Mouse (Mus musculus) layer of hippocampus, postnatal 14 days (tissue): ENCODE data around the gene Rtp4. TPM values are rescaled to one million over a fixed set of nuclear protein-coding genes. Genes with fewer than 3 reads are reported as not detected.
A peak's percentile ranks its signal among the peaks of the same experiment; 100 is the strongest.

Experiments used
- DNase-seq, 2 experiments: peaks; one replicate each; pipeline ENCODE4 v3.0.0; 2021 to 2022; ENCODE audit warnings: low spot score in 2 of 2, mixed read lengths in 1 of 2
- long read RNA-seq, 2 experiments: library from polyadenylated mRNA; stranded (forward); transcript quantifications; one replicate each; pipeline ENCODE4 v2.0.0; 2021
- total RNA-seq, 2 experiments: library from RNA; stranded (reverse); gene quantifications; 2 replicates each; pipeline ENCODE4 v1.2.3; 2021

The Rtp4 gene
- total RNA-seq = 1 to 10 TPM in 1 of 2 experiments, under 1 TPM in 1; 0.69 to 1.4 TPM
- long read RNA-seq, experiment 1 = 0 reads
- long read RNA-seq, experiment 2 = 0 reads

DNA sequence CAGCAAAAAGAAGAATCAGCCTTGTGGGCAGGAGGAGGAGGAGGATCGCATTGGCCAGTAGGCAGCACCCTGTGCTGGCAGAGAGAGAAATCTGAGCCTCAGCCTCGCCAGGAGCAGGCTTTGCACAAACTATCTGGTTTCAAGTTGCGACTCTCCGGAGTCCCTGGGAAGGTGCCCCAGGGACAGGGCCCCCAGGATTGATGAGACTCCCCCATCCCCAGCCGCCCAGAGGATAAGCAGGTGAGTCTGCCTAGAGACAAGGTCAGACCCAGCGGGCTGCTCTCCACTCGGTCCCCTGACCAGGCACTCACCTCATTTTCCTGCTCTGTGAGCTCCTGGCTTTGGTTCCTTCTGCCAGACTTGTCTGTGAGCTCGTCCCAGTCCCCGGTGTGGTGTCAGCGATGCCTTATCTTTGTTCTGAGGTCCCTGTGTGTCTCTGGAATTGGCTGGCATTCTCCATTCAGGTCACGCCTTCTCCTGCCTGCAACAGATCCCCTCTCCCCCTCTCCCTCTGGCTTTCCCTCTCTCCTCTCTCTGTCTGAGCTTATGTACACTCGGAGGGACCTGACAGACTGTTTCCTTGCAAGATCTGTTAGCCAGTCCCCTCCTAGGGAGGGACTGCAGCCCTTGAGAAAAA, at the start of gene Rtp4, which contains the start of gene Masp1:
Rtp4 (plus strand) TSS at position 57 of the 637 bp plus-strand sequence.
Masp1 (minus strand) TSS at position 581 of the 637 bp plus-strand sequence.
- peak in 1 of 2 experiments; percentile 45 for DNase-seq

DNA sequence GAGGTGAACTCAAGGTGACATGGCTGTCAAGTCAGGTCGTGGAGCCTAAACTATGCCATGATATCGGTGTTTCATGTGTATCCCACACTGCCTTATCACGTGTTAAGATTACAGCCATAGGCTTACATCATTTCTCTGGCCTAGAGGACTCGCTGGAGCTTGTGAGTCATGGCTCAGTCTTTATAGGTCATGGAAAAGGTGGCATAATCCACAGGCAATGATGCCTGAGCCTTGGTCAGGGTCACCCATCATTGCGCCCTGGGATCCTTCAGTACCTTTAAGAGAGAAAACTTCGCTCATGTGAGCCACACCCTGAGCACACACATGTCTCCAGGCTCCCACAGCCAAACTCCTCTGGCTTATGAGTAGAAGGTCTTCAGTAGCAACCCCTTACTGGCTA, 48.5 kb upstream of the Rtp4 start:
- no peak for DNase-seq

DNA sequence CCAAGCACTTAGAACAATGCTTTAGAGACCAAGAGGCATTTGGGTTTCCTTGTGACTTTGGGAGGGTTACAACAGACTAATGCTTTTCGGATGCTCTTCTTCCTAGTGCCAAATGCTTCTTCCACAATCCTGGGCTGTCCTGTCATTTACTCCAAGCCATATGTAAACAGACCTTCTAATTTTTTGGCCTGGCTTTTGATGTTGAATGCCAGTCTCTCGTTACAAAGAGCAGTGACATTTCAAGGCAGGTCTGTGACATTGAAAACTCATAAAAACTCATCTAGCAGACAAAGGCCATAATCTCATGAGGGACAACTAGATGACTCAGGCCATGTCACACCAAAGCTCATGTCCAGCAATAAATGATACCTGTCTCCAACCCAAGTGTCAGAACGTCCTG, 48.0 kb upstream of the Rtp4 start:
- DNase-seq = no peak

DNA sequence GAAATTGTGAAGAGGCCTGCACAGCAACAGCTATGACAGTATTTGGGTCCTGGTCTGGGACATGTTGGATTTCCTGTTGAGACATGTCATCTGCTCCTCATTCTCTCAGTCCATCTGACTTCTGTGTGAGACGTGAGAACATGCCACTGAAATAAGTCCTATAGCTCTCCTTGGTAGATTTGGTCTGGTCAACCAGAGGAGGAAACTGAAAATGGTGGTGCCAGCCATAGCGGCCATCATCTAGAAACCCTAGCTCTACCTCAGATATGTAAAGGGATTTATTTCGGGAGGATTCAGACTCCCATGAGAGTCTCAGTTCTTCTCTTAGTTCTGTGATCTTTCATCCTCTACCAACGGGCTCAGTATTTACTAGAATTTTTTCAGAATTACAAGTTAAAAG, 44.4 kb upstream of the Rtp4 start:
- no peak for DNase-seq

DNA sequence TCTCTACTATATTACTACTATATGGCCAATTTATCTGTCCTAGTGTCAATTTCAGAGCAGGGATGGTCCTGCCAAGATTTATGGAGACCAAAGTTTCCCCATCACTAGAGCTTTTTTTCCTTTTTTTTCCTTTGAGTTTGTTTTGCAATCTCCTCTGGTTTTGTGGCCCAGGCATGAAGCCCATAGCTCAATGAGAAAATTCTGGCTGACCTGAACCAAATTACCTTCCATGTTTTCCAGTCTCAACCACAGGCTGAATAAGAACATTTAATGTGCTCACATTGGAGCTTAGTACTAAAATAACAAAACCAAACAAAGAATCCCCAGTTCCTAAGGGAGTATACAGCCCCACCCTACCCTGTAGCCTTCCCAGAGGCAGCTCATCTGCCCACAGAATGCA, 43.5 kb upstream of the Rtp4 start:
- DNase-seq = no peak

DNA sequence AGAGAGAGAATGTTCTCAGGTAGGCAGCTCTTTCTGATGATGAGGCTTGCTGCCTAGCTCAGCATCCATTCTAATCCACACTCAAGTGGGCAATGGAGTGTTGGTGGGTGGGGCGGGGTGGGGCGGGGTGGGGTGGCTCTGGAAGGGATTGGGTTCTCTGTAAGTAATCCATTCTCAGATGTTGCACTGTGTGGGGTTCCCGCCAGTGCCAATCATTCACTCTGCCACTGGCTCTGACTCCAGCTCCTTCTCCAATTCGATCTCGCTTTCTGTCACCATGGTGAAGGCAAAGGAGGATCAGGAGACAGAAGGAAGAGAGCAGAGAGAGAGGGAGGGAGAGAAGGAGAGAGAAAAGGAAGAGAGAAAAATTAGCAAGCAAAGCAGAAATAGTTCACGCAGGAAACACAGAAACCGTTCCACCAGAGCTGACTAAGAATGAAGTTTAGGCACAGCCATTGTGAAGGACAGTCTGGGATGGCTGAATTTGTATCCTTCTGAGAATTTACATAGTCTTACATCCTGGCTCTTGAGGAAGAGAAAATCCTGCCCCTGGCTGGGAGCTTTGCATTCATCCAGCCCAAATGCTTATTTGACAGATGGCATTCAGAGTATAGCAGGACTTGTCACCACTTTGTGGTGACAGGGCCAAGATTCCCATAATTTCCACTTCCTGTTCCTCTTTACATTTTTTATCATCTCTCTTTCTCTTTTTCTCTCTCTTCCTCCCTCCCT, 40.1 kb upstream of the Rtp4 start:
- no peak for DNase-seq

DNA sequence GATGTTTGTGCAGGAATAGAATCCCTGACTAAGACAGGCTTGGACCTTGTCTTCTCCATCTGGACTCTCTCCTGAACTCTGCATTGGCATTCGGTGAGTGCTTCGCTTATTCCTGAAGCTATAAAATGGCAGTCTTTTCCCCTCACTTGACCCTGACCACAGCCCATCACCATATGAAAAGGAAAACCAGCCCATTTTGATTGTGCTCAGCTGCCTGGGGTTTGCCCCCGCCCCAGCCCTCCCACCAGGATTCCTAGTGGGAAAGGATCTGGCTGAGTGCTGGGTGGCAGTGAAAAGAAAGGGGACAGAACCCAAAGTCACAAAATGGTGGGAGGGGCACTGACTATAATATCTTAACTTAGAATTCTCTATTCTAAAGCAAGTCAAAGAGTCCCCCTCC, 37.9 kb upstream of the Rtp4 start:
- no peak for DNase-seq

DNA sequence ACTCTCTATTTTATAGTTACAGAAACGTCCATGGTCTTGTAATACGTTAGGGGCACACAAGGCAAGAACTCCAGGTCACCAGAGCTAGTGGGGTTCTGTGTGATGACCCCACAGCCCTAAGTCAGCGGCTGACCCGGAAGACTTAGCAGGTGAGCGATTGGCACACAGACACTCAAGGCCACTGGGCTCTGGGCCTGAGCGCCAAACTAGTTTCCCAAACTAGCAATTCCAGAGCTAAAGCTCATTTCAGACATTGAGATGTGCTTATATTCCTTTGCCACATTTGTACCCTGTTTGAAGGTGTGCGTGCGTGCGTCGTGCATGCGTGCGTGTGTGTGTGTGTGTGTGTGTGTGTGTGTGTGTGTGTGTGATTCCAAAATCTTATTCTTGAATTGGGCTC, 37.2 kb upstream of the Rtp4 start:
- DNase-seq = no peak

DNA sequence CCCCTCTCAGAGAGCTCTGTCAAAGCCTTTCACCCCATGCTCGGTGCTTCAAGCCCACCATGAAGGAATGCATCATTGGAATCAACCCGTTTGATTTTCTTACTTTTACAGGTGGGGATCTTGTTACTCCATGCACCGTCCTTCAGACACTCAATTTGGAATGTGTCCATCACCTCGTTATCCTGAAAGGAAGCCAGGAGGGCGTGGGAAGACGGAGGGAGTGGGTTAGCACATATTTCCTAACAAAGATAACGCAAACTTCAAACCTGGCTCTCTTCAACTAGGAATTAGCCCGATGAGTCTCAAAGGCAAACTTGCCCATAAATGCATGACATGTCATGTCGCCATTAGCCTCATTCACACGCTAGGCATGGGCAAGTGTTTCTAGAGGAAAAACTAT, 36.8 kb upstream of the Rtp4 start:
- no peak for DNase-seq

DNA sequence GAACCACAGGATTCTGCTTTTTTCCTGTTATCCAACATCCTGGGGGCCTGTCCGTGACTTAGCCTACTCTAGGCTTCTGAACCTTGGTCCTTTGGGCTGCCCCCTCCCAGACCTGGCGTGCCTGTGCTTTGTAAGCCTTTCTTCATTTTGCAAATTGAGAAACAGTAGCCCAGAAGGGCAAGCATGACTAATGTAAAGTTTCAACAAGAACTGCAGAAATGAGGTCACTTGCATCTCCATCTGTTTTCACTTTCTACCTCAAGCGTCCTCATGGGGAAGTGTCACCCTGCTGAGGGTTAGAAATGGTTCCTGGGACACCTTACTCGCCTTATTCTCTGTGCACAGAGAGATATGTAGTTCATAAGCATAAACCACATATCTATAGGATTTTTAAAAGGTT, 27.3 kb upstream of the Rtp4 start:
- DNase-seq = no peak

DNA sequence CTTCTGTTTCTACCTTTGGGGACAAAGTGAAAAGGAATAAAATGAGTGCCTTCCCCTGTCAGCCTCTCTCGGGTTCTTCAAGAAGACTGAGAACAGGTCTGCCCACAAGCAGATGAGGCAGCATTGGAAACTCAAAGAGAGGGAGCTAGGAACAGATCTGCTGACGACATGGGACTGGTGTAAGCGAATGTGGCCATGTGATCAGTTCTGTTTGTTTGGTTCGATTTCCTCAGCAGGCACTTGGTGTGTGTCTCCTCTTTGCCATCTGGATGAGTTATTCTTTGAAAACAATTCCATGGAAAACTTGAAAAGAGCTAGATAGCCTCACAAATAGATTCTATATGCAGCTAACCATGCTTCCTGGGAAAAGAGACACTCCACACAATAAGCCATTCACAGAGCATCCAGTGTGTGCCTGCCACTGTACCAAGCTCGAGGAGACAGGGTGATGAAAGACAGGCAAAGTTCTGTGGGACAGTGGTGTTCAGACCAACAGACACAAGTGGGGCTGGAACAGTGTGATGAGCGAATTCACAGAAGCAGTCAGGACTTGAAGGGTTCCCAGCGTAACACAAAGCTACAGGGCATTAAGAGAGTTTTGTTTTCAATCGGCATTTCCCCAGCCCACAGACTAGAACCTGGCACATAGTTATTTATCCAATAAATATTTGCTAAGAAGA, 23.7 kb upstream of the Rtp4 start:
- no peak for DNase-seq

DNA sequence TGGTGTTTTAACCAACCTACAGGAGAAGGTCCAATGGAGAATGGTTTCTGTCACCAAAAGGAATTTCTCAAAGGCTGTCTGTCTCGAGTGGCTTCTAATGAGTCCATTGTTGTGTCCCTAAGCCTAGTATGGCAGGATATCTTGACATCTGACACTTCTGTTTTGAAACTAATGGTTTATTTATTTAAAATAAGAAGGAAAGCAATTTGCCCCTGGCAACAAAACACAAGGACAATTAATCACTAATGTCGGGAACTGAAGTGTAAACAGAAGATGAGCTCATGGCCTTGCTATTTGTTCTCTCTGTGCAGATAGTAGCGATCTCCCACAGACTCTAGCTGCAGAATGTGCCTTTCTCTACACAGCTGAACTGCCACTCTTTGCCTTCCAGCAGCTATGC, 22.7 kb upstream of the Rtp4 start:
- no peak for DNase-seq

DNA sequence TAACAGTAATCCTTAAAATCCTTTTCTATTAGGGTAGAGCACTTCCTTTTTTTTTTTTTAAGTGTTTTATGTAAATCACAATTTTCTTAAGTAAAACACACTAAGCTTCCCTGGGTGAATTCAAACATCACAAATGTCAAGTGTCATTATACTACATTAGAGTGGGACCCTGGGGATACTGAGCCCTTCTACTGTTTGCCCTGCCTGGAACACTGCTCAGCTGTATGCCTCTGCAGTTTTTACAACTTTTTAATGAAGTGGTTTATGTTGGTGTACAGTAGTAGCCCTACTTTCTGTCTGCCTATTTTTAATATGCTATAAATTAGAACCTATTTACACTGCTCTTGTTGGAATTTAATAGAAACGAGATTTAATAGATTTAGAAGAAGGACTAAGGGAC, 22.2 kb upstream of the Rtp4 start:
- DNase-seq = no peak

DNA sequence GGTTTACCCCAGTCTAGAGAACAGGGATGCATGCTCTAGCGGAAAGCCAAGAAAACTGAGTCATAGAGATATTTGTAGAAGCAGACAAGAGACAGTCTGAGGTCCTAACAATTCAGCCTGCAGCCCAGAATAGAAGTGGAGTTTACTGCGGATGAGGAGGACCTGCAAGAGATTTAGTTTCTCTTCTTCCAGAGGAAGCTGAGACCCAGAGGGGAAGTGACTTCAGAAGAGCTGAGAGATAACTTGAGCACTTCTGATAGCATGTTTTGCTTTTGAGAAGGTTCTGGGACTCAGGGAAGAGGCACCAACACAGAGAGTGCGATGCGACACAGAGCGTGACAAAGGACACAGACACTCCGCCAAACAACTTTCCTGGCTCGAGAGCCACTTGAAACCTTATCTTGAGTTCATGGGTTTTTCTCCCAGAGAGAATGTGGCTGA, 21.4 kb upstream of the Rtp4 start:
- DNase-seq = no peak

DNA sequence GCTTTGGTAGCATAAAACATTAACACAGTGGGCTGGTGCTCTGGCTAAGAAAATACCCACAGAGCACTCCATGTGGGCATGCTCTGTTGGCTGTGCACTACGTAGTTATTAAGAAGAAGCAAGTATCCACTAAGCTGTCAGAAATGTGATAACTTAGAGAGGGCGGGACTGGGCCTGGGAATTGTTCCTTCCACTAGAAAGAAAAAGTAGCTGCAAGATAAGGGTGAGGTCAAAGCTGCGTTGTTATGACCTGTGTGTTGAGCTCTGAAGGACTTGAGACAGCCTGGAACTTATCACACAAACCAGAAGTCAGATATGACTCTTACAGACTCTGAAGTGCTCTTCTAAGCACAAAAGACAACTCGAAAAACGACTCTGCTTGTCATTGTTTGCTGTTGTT, 19.5 kb upstream of the Rtp4 start:
- DNase-seq = no peak

DNA sequence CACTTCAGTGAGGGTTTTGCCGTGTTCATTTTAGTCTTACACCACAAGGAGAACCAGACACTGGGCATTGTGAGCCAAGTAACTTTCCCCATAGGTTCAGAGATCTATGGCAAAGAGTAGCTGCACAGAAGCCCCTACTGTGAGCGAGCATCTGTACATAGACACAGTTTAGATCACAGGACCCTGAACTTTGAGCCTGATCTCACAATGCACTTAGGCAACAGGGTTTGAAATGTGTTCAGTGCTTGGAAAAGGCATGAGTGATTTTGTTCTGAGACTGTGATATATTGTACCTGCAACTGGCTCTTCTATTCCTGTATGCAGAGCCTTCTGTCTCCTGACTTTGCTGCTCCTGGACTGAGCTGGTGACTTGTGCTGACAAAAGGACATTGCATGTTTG, 18.8 kb upstream of the Rtp4 start:
- DNase-seq = no peak

DNA sequence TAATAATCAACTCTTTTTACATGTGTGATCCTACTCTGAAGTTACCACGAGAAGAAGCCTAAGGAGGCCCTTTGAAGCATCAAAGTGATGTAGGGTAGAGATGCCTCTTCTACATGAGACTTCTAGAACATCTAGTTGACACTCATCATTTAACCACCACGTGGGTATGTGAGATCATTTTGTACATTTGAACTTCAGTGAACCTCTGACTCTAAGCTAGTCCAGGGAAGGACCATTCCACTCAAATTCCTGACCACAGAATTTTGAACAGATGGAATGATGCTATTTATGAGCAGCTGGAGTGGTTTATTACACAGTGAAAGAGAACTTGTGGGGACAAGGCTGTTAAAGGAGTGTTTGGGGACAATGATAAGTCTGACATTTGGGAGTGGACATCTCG, 17.6 kb upstream of the Rtp4 start:
- DNase-seq = no peak

DNA sequence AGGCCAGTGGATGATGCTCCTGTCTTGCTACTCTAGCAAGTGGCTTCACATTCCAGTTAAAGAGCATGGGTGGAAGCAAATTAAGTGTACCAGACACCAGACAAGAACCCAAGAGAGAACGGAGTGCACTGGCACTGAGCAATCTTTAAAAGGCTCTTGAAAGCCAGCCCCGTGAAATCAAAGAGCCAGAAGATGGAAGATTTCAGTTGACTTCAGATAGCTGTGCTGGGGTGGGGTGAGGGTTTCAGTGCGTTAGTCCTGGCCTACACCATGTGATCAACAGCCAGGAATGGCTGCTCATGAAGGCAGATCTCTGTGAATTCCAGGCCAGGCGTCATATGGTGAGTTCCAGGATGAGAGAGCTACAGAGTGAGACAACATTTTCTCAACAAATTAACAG, 16.7 kb upstream of the Rtp4 start:
- no peak for DNase-seq

DNA sequence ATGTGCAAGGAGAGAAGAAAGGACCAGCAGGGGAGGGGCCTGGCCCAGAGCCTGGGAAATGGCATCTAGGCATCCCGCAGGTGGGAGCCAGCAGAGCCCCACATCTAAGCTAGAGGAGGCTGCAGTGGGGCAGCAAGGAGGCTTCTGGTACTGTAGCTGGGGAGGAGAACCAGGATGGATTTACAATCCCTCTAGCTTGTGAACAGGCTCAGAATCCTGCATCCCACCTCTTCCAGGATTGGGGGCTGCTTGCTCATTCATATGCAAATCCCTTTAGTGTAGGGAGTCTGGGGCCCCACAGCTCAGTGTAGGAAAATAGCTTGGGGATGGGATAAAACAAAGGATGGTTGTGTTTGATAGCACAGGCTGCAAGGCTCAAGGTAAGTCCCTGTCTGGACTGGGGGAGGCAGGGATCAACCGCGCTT, 15.8 kb upstream of the Rtp4 start:
- DNase-seq = no peak

DNA sequence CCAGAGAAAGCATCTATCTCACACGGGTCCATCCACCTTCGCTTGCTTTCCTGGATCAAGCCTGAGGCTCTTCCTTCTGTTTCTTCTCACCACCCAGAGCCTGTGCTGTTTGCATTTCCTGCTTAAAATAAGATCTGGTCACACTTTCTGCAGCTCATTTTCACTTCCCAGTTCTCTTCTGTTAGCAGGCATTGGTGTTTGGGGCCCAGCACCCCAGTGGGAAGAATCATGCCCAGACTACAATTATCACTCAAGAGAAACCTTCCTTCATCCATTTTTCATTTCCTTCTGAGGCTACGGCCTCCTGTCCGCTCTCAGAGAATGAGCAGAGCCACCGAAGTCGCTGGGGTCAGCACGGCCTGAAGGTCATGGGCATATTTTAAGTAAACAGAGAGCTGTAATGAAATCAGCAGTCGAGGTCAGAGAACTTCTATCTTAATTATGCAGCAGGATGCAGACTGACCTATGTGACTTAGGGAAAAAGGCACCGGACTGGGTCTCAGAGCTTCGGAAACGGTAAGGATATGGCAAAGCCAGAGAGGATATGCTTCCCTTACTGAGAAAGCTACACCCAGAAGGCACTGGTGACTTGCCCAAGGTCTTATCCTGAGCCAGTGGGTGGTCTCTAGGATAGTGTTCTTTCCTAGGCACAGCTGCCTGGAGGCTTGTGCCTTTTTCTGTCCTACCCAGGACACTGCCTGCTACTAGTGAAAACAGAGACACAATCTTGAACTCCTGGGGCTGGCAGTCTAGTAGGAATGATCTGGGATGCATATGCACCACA, 14.0 kb upstream of the Rtp4 start:
- no peak for DNase-seq

DNA sequence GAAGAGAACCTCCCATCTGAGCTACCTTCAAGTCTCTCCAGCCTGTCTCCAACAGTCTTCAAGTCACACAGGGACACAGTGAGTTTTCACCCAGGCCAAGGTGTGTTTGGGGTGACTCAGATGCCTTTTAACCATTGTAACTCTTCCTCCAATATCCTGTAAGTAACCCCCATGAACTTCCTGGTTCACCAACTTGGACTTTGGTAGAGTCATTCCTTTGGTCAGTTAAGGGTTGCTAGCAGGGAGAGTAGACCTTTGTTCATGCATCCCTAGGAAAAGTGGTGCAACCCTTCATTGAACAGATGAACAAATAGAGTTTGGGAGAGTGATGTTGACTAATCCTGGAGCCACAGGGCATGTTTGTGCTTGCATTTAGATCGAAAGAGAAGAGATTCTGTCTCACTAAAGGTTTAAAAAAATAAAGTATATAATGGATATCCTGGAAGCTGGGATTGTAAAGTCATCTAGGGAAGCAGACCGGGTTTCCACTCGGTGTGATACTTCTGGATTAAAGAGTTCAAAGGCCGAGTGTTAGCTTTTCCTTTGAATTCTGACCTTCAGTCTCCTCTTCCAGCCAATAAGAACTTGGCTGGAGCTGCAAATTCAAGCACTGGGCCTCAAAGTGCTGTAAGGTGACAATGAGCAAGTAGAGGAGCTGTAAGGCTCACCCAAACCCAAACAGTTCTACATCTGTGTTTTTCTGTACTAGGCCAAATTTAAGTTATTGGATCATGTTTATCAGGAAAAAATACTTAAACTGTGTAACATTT, 8.7 kb upstream of the Rtp4 start:
- no peak for DNase-seq
